Mouse (Mus musculus) cortical plate, adult 2 months (tissue): ENCODE measurements around the gene Ndufv3.

ENCODE experiments used
- CTCF ChIP-seq: fragments of 200-500 bp; IDR thresholded peaks from 2 replicates; pipeline ENCODE4 v1.5.1; 2011; ENCODE audit warnings: mild to moderate bottlenecking, control low read depth, low read length; ENCODE audit not compliant: insufficient read depth; ENCODE audit errors: extremely low read depth
- POLR2A ChIP-seq: fragments of 200-500 bp; IDR thresholded peaks from 2 replicates; pipeline ENCODE4 v1.6.1; 2011; ENCODE audit warnings: mild to moderate bottlenecking, low read length, control low read depth; ENCODE audit not compliant: insufficient read depth; ENCODE audit errors: extremely low read depth

GRCm38 (mm10) chr17:31570321-31570925 lies 50.5 kb downstream of the Ndufv3 start:
- TF ChIP-seq POLR2A (no peak), CTCF (no peak)
